Mouse (Mus musculus) lung, postnatal 4 days (tissue): ENCODE data around the gene Tubgcp5.
"Not testable (repeated sequence)": the region's sequence is repeated elsewhere in the genome, so short reads cannot be mapped to it uniquely, and the experiment has no call there.

Experiments used
- DNase-seq, 2 experiments: peaks; one replicate each; pipeline ENCODE4 v3.0.0; 2021

Gene Tubgcp5

DNA sequence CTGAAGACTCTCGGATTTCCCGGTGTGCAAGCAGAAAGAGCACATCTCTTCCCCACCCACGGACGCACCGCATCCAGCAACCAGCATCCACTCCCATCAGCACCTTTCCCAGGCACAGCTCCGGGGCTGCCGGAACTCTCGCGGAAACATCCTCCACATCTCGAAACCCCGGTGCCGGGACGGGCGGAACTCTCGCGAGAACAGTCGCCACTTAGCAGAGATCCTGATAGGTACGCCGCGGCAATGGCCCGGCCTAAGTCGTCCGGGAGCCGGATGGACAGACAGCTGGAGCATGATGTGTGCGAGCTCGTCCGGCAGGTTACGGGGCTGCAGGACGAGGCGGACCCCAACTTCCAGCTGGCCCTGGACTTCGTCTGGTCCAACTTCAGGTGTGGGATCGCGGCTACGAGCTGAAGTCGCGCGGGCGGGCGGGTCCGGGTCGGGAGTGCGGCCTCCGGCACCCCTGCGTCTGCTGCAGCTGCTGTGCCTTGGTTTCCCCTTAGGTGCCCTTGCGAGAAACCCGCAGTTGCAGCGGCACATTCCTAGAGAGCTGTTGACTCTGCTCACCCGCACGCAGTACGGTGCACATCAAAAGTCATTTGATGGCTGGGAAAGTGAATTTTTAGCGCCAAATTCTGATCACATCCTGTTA is at the start of gene Tubgcp5:
Tubgcp5 (plus strand) TSS at position 203 of the 652 bp plus-strand sequence.
- peak; percentile 98 for DNase-seq

DNA sequence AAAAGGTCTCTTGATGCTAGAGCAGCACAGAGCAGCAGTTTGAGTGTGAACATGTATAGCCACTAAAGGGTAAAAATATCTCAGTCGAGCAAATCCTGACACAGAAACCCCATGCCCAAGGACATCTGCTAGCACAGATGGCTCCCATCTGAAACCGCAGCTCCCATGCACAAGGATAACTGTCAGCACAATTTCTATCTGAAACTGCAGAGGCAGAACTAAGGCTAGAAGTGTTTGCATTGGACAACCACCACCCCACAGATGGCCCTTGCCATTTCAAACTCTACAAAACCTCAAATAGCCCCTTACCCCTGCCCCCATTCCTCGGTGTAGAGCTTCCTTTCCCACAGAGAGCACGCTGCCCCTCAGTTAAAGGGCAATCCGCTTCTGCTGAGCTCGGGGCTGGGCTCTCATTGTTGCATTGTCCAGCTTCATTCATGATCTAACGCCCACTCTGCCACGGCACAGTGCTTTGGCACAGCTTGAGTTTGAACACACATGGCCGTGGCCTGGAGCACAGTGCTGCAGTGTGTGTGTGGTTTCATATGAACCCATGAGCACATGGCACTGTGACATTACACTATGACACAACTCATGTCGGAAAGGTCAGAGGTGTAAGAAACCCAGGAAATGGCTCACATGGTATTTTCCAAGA is 49.3 kb upstream of the Tubgcp5 start:
- DNase-seq = no peak

DNA sequence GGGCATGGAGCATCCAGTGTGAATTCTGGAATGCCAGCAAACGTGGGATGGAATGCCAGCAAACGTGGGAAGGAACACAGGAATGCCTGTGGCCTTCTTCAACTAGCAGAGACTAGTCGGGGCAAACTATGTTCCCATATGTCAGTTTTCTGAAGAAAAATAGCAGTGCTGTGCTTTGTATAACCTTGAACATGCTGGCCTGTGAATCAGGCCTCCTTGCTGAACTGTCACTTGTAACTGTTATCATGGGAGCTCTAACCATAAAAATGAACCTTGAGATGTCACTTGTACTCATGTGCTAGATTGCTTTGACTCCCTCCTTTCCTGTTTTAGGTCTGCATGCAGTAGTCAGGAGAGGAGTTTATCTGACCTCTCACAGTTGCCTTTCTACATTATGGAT is 43.1 kb upstream of the Tubgcp5 start:
- no peak for DNase-seq

DNA sequence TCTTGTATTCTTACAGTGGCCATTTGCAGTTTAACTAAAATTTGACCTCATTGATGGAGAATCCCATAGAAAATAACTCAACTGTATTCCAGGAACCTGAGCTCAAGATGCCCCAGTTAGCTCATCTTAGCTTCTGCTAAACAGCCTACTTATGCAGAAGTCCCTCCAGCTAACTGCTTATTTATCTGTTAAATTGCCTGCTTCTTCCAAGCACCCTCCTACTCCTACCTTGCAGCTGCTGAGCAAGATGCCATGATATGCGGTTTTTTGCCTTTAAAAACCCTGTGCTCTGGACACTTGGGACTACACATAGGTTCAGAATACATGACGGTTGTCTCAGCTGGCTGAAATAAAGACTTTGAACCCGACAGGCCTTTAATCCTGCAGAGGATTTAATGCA is 34.6 kb upstream of the Tubgcp5 start:
- DNase-seq = no peak

DNA sequence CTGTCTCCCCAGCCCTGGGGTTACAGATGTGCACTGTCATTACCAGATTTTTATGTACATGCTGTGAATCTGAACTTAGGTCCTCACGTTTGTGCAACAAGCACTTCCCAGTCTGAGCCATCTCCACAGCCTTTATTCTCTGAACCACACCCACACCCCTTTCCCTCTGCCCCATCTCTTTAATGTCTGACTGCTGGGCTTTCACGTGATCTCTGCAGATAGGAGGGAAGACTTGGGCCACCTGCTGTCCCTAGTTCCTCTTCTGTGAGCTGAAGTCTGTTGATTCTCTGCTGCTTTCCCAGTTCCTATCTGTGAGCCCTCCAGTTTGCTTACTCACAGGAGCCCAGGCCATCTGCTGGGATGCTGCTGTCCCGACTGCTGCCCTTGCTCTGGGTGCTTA is 26.0 kb upstream of the Tubgcp5 start, which contains the start of gene Siglech:
Siglech (plus strand) TSS at position 253 of the 400 bp plus-strand sequence.
- no peak for DNase-seq

DNA sequence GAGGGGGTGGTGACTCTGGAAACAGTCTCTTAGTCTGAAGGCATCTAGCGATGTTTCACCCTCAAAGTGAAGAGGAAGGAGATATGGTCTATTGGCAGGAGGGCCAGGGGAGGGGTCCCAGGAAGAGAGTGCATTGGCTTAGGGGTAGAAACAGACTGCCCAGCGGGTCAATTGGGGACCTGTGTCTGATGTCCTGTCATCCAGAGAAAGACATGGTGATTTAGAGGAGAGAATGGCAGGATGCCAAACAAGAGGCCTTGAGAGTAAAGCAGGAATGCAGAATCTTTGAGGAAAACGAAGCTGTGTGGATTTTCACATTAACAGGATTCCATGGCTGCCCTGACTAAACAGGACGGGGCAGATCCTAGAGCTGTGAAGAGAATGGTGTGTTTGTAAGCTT is 13.9 kb upstream of the Tubgcp5 start:
- DNase-seq = no peak

DNA sequence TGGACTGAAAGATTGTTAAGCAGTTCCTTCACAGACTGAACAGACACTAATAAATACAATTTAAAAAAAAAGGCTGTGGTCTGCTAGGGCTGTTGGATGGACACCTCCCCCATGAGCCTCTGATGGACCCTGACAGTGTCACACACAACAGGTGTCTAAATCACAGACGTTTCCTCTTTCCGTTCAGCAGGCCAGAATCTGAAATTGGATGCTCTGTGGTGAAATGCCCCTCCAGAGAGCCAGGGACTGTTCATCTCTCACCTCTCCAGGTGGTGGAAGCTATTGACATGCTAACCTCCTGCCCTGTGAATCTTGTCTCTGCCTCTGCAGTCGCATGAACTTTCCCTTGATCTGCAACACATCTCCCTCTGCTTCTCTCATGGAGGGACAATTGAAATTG is 11.5 kb upstream of the Tubgcp5 start:
- no peak for DNase-seq

DNA sequence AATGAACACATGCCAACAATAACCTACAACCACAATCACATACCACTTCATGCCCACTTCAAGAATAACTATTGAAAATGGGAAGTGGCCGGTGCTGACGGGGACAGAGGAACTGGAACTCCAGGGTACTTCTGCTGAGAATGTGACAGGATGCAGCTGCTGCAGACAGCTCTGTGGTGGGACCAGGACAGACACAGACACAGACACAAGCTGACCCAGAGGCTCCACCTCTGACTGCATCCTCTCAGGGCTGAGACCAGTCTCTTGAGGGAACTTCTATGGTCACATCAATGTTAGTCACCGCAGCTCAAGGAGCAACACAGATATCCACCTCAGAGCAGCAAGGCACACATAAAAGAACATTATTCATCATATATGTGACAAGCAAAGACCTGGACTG is 9.4 kb upstream of the Tubgcp5 start:
- peak; percentile 22 to 39 for DNase-seq

DNA sequence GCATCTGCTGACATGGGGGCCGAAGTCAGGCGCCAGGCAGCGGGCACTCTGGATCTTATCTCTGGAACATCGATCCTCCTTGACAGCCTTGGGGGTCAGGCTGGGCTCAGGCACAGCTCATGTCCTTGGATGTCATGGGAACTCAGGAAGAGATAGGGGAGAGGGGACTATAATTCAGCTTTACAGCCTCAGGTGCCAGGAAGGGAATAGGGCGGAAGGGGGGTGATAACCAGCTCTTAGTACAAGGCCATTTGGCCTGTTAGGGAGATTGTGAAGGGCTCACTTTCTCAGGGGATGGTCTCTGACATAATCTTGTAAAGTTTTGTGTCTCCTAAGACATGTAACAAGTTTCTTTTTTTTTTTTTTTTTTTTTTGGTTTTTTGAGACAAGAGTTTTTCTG is 3.4 kb upstream of the Tubgcp5 start:
- not testable (repeated sequence) for DNase-seq

DNA sequence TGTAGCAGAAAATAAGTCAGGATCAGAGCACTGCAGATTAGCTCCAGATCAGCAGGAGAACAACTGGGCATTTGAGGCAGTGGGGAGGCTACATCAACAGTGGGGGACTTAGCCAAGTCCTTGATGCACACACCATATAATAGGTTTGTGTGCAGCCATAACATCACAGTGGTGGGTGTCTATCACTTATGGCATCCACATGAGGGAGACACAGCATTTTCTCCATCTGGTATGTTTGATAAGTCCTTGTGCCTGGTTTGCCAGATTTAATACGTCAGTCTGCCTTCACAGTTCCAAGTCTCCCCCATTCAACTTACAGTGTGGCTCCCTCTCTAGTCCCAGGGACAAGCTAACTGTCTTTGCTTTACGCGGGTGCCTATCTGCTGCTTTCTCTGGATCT is 1.7 kb upstream of the Tubgcp5 start:
- no peak for DNase-seq

DNA sequence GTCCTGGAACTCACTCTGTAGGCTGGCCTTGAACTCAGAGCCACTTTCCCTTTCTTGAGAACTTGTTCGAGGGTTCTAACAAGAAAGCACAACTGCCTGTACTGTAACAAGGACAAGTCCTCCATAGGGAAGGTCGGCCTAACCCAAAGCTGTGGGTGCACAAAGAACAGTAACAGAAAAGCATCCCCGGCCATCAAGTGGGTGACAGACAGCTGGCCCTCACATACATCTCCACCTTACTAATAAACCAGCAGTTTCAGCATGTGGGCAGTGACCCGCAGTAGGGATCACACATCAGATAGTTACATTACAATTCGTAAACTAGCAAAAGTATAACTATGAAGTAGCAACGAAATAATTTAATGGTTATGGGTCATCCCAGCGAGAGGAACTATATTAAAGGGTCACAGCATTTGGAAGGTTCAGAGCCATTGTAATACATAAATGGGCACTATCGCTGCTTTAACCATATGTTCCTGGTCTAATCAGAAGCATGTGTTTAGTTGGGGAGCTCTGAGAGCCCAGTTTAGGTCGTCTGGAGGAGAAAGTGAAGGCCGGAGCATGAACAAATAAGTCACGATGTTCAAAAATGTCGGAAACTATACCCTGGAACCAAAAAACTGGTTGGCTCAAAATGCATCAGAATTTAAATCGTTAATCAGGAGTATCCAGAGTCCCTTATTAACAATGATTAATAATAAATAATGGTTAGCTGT is 560 bp upstream of the Tubgcp5 start:
- DNase-seq = no peak

DNA sequence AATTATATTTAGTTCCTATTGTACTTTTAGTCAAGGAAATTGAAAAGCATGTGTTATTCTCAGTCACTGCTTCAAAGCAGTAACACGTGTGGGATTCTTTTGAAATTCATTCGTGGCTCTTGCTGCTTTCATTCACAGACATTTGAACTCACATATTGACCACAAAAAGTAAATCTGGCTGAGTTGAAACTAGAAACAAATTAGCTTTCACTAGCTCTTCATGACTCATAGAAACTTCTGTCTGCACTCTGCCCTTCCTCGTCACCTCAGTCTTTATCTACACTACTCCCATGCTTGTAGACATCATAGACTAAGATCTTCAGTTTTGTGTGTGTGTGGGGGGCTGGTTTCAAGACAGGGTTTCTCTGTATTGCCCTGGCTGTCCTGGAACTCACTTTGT is 6.0 kb downstream of the Tubgcp5 start:
- no peak for DNase-seq

DNA sequence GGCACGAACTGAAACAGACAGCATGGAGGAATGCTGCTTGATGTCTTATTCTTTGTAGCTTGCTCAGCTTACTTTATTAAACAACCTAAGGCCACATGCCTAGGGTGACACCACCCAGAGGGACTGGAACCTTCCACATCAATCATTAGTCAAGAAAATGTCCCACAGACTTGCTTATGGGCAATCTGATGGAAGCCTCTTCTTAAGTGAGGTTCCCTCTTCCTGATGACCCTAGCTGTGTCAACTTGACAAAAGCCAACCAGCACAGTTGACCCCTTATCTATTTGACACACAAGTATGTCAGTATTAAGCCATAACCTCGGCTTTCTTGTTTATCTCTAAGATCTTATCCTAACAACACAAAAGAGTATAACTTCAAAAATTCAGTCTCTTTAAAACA is 16.0 kb downstream of the Tubgcp5 start:
- no peak for DNase-seq

DNA sequence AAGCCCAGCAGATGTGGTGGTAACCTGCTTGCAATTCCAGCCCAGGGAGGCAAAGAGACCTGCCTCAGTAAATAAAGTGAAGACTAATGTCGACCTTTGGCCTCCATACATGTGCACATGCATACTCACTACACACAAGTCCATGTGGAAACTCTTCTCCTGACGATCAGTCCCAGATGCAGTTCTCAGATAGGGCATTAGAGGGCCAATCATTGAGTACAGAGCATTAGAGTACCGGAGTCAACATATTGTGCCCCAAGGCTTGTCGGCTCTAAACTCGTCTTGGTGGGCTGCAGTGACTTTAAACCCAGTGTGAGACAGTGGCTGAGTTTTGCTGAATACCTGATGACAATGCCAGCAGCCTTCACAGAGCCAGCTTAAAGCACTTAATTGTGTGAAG is 30.5 kb downstream of the Tubgcp5 start:
- no peak for DNase-seq

DNA sequence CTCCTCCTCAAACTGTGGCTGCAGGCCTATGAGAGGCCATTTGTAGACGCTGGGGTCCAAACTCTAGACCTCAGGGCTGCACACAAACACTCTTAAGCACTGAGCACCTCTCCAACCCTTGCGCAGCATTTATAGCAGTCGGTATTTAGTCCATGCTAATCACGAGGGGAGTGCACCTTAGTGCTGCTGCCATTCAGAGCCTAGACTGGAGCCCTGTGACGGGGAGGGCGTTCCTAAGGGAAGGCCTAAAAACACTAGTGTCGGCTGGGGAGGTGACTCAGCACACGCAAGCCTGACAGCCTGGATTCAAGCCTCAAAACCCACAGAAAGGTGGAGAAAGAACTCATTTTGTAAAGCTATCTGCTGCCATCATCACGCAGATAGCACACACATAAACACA is 33.6 kb downstream of the Tubgcp5 start:
- DNase-seq = no peak

DNA sequence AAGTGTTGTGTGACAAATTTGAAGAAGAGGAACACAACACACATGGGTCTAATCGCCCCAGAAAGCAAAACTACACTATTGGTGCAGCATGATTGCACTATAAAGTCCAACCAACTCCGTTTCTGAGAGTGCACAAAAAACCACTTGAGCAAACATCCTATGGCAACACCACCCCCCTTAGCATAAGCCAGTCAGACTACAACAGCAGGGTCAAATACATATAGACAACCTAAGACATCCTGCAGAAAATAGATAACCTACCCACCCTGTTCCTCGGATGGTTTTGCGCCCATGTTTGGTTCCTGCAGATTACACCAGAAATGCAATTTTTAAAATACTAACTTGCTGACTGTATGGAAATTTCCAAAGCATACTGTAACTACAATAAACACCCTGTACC is 42.9 kb downstream of the Tubgcp5 start:
- no peak for DNase-seq

DNA sequence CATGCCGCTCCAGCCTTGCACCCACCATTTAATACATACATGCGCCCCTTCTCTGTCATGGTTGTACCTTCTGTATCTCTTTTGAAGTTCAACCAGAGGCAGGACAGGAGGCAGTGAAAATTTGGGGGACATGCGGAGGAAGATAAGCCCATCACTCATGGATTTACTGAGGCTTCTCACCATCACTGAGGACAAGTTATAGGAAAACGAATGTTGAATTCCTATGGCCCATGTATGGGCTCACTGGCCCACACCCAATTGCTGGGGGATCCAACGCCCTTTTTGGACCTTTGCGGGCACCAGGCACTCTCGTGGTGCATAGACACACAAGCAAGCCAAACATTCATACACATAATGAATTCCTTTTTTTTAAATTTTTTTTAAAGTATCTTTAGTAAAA is 47.5 kb downstream of the Tubgcp5 start, which contains the start of gene Cyfip1:
Cyfip1 (plus strand) TSS at position 301 of the 400 bp plus-strand sequence.
- DNase-seq = no peak

DNA sequence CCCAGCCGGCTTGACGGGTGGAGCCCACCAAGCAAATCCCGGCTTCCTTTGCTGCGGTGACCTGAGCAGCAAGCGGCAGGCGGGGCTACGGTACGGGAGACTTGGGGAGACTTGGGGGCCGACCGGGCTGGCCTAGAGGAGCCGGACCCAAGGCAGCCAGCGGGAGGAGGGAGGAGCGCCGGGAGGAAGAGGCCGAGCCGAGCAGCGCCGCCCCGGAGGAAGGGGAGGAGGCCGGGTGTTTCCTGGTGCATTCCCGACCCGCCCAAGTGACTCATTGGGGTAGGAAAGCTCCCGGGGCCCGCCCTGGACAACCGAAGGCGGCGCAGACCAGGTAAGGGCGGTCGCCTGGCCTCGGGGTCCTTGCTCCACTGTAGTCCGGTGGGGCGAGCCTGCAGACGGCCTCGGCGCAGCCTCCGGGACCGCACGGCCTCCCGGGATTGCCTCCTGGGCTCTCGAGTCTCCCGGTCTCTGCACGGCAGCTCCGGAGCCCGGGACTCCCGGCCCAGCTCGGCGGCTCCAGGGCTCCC is 48.1 kb downstream of the Tubgcp5 start:
- peak; percentile 93 to 95 for DNase-seq

DNA sequence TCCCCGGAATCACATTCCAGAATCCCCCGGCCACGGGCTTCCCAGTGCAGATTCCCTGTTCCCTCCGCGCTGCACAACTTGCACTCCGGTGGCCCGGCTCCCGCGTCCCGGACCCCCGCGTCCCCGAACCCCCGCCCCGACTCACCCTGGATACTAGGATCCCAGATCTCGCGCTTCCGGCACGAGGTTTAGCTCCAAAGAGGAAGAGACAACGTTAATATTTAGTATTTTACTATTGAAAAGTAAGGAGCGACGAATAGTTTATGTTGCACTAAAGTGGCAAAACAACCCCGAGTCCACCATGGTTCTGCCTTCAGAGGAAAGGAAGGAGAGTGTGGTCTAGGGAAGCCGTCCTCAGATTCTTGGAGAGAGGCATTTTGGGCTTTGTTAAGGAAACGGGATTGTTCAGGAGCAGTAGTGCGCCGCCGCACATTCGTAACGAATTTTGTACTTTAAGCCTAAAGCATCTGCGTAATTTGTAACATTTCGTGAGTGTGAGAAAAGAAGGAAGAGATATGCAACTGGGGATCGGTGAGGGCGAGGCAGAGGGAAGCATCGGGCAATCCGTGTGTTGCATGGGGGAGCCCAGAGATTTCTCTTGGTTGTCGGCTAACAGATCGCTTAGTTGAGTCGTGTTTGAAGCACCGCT is 48.7 kb downstream of the Tubgcp5 start:
- DNase-seq = no peak

DNA sequence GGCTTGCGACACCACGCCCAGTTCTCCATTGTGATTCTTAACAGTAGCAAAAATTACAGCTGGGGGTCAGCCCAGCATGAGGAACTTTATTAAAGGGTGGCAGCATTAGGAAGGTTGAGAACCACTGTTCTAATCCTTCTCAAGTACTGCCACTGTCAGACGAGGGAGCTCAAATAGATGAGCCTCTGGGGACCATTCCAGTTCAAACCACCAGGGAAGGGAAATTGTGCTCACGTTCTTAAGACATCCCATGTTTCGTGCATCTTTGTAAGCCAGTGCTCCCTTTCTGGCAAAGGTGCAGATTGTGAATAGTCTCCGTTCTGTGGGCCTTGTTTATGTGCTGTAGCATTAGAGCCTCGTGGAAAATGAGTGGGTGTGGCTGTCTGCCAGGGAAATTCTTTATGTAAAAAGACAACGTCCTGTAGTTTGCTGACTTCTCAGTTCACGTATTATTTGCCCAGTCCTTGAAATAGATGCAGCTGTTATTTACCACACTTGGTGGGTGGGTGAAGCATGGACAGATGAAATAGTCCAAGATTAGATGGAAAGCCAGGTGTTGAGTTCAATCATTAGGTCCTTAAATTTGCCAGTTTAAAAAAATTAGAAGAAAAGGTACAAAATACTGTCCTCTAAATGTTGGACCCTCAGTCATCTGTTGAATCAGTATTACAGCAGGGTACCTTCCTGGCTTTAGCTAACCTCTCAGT is 52.8 kb downstream of the Tubgcp5 start:
- no peak for DNase-seq

DNA sequence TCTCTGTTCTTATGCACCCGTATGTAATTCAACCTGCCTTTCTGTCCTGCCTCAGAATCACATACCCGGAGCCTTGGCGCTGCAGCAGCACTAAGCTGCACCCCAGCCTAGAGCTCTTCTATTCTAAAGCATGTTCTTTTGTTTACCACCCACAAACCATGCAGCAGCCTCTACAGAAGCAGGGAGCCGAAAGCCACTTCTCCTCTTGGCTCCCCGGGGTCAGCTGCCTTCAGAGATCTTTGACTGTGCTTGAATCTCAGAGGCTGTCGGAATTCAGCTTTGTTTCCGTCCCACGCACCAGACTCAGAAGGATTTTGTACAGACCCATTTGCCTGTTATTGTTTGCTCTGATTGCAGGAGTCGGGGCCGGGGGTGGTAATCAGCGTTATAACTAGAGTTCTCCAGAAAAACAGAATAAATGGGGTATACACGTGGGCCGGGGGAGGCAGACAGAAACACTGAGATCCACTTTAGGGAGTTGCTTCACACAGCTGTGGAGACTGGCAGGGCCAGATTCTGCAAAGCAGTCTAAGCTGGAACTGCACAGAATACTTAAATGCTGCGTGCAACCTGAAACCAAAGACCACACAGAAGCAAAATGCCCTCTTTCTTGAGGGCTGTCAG is 56.1 kb downstream of the Tubgcp5 start:
- no peak for DNase-seq

DNA sequence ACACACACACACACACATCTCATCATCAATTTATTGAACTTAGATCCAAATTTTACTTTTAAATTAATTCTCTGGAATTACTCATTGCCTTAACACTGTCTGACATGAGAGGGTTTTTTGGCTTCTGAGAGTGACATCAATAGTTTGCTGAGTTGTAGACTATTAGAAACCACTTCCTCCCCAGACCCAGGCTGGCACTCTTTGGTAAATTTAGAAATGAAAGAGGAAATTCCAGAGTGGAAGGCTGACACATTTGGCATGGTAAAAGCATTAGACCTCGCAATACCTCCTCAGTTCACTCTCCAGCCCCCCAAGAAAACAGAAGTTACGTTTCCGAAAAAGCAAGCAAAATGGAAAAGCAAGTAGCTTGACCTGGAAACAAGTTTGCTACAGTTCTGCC is 58.8 kb downstream of the Tubgcp5 start:
- DNase-seq = no peak
